Mouse (Mus musculus) limb, embryonic 11.5 days (tissue): ENCODE data around the gene Tuba3a. TPM values are rescaled to one million over a fixed set of nuclear protein-coding genes. Genes with fewer than 3 reads are reported as not detected.

ENCODE experiments used
- ATAC-seq: fragments of 200-750 bp; cut with Nextera tagmentation; 2 replicates; pipeline ENCODE4 v1.8.0; 2017; ENCODE audit warnings: low read depth; ENCODE audit not compliant: insufficient number of reproducible peaks, low FRiP score, low TSS enrichment
- DNase-seq: peaks from one replicate; pipeline ENCODE4 v3.0.0-alpha.2; 2015; ENCODE audit warnings: low spot score
- H3K27ac ChIP-seq: fragments of 300-500 bp; sonication (generic); replicated peaks from 2 replicates; pipeline ENCODE4 v1.5.1; 2014; ENCODE audit warnings: low read depth, mild to moderate bottlenecking, low read length
- H3K27me3 ChIP-seq: fragments of 300-500 bp; sonication (generic); 2 replicates; pipeline ENCODE4 v1.6.1; 2014; ENCODE audit warnings: mild to moderate bottlenecking, low read length, mixed read lengths; ENCODE audit not compliant: control insufficient read depth, insufficient read depth
- H3K36me3 ChIP-seq: fragments of 300-500 bp; sonication (generic); 2 replicates; pipeline ENCODE4 v1.6.1; 2014; ENCODE audit warnings: mild to moderate bottlenecking, low read length, moderate library complexity, mixed read lengths; ENCODE audit not compliant: control insufficient read depth, insufficient read depth
- H3K4me1 ChIP-seq: fragments of 300-500 bp; sonication (generic); 2 replicates; pipeline ENCODE4 v1.6.1; 2014; ENCODE audit warnings: low read length, mixed read lengths; ENCODE audit not compliant: control insufficient read depth, insufficient read depth
- H3K4me2 ChIP-seq: fragments of 300-500 bp; sonication (generic); 2 replicates; pipeline ENCODE4 v1.6.1; 2014; ENCODE audit warnings: low read depth, mild to moderate bottlenecking, moderate library complexity; ENCODE audit not compliant: severe bottlenecking
- H3K4me3 ChIP-seq: fragments of 300-500 bp; sonication (generic); 2 replicates; pipeline ENCODE4 v1.5.1; 2014; ENCODE audit warnings: low read depth, low read length
- H3K9ac ChIP-seq: fragments of 300-500 bp; sonication (generic); 2 replicates; pipeline ENCODE4 v1.6.1; 2014; ENCODE audit warnings: mild to moderate bottlenecking, low read length
- H3K9me3 ChIP-seq: fragments of 300-500 bp; sonication (generic); 2 replicates; pipeline ENCODE4 v1.6.1; 2016; ENCODE audit warnings: low read length; ENCODE audit not compliant: control insufficient read depth
- WGBS: fragments of 180-500 bp; shearing (Covaris S2); extraction: QIAGEN DNeasy Blood & Tissue Kit; methylation state at CpG from one replicate; pipeline ENCODE4 v1.1.7; 2014; 5-methylcytosine and 5-hydroxymethylcytosine counted together
- polyA plus RNA-seq: library from polyadenylated mRNA; unstranded; fragments of >200 nt; fragmentation: Nextera tagmentation; extraction: Ambion mirVana; gene quantifications from 2 replicates; pipeline ENCODE4 v1.2.1, GENCODE M21; 2014

Gene Tuba3a
- polyA plus RNA-seq, 1 experiment from 2014 or later = 0.35 TPM

DNA sequence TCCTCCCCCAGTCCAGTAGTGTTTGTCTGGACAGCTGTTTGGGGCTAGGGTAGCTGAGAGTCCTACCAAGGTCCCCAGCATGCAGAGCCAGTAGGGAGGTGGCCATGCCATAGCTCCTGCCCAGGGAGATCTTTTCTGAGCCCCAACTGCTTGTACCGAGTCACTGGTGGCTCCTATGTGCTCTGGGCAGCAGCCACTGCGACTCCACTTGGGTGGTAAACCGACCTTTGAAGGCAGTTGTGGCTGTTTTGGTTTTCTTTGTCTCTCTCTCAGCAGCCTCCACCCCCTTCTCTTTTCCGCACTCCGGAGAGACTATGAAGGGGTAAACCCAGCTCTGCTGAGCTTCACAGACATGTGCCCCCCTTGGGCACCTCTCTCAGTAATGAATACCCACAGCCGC, 49.1 kb downstream of the Tuba3a start, which contains the start of gene Cd27:
Gene Cd27 (minus strand): TSS at position 229 of the 400 bp plus-strand sequence.
- Histone ChIP-seq H3K9me3 (no peaks in the 10 kb centered on the region), H3K27ac (no peak within 1 kb of the TSS), H3K27me3 (no peaks in the 10 kb centered on the region), H3K4me1 (peaks cover 6% of the 10 kb centered on the region), H3K4me3 (no peak within 1 kb of the TSS), H3K36me3 (no peaks in the 10 kb centered on the region), H3K4me2 (no peak within 1 kb of the TSS), H3K9ac (no peak within 1 kb of the TSS)
- DNase-seq = no peak
- ATAC-seq = no peak
- 55% methylated on average over 6 of the region's 6 CpGs for WGBS

- Histone ChIP-seq H3K27me3 (no peaks in the 10 kb centered on the region), H3K9me3 (no peaks in the 10 kb centered on the region), H3K36me3 (no peaks in the 10 kb centered on the region), H3K4me2 (no peak overlapping the region), H3K4me1 (peaks cover 9% of the 10 kb centered on the region), H3K27ac (no peak overlapping the region), H3K4me3 (no peak overlapping the region), H3K9ac (no peak overlapping the region)
- DNase-seq (no peak), ATAC-seq (no peak)
- WGBS = 87% methylated on average over 6 of the region's 6 CpGs
Measured at GRCm38 (mm10) chr6:125236341-125236740, 49.5 kb downstream of the Tuba3a start.

GRCm38 (mm10) chr6:125234520-125234828, 51.4 kb downstream of the Tuba3a start:
- ATAC-seq (no peak), DNase-seq (no peak)
- Histone ChIP-seq H3K4me1 (peaks cover 12% of the 10 kb centered on the region), H3K36me3 (no peaks in the 10 kb centered on the region), H3K4me2 (no peak overlapping the region), H3K27me3 (no peaks in the 10 kb centered on the region), H3K4me3 (no peak overlapping the region), H3K9me3 (no peaks in the 10 kb centered on the region), H3K27ac (no peak overlapping the region), H3K9ac (no peak overlapping the region)
- 77% methylated on average over 5 of the region's 5 CpGs for WGBS

DNA sequence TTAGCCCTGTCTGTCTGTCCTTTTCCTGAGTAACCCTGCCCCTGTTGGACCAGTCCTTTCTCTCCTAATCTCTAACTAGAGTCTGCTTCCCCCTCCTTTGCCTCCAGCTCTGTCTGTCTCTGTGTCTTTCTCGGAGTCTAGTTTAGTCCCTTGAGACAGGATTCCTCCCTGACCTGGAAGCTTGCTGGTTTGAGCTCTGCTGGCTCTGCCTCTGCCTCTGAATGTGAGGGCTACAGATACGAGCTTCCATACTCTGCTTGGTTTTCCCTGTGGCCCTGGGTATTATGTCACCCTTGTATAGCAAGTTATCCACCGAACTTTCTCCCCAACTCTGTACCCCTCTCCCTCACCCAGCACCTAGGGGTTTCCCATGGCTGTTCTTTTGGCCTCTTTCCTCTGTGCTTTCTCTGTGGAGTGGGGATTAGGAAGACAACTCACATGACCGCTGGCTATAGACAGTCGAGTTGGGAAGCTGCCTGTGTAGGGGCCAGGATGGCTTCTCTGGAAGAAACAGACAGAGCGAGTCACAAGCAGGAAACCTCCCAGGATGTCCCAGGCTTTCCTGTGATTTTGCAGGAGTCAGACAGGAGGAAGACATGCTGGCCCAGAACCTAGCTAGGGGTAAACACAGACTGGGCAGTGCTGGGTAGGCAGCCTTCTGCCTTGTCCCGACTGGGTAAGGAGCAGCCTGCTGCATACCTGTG, 51.9 kb downstream of the Tuba3a start:
- DNase-seq = no peak
- H3K4me1 ChIP-seq = peaks cover 12% of the 10 kb centered on the region
- 70% methylated on average over 7 of the region's 7 CpGs for WGBS

GRCm38 (mm10) chr6:125232516-125232915, 53.3 kb downstream of the Tuba3a start:
- no peak overlapping the region for H3K27ac ChIP-seq
- no peaks in the 10 kb centered on the region for H3K9me3 ChIP-seq
- WGBS = 72% methylated on average over 6 of the region's 6 CpGs
- H3K4me1 ChIP-seq = peaks cover 12% of the 10 kb centered on the region
- no peaks in the 10 kb centered on the region for H3K27me3 ChIP-seq
- H3K36me3 ChIP-seq = no peaks in the 10 kb centered on the region
- ATAC-seq (no peak), DNase-seq (no peak)
- no peak overlapping the region for H3K4me3 ChIP-seq
- H3K9ac ChIP-seq = no peak overlapping the region
- no peak overlapping the region for H3K4me2 ChIP-seq

More for the DNA sequence above, 51.9 kb downstream of the Tuba3a start:
- no peak overlapping the region for H3K4me2 ChIP-seq
- no peak overlapping the region for H3K27ac ChIP-seq
- no peaks in the 10 kb centered on the region for H3K27me3 ChIP-seq
- H3K36me3 ChIP-seq = no peaks in the 10 kb centered on the region
- ATAC-seq = no peak
- H3K9me3 ChIP-seq = no peaks in the 10 kb centered on the region
- H3K9ac ChIP-seq = no peak overlapping the region
- H3K4me3 ChIP-seq = no peak overlapping the region

GRCm38 (mm10) chr6:125232045-125232437, 53.8 kb downstream of the Tuba3a start:
- peak overlapping the region; percentile 70 for H3K9ac ChIP-seq
- DNase-seq (no peak), ATAC-seq (no peak)
- H3K27ac ChIP-seq = no peak overlapping the region
- peak overlapping the region; percentile 86 for H3K4me2 ChIP-seq
- 47% methylated on average over 4 of the region's 4 CpGs for WGBS
- H3K4me1 ChIP-seq = peaks cover 12% of the 10 kb centered on the region
- H3K4me3 ChIP-seq = peak overlapping the region; percentile 37
- H3K36me3 ChIP-seq = no peaks in the 10 kb centered on the region
- H3K9me3 ChIP-seq = no peaks in the 10 kb centered on the region
- no peaks in the 10 kb centered on the region for H3K27me3 ChIP-seq

DNA sequence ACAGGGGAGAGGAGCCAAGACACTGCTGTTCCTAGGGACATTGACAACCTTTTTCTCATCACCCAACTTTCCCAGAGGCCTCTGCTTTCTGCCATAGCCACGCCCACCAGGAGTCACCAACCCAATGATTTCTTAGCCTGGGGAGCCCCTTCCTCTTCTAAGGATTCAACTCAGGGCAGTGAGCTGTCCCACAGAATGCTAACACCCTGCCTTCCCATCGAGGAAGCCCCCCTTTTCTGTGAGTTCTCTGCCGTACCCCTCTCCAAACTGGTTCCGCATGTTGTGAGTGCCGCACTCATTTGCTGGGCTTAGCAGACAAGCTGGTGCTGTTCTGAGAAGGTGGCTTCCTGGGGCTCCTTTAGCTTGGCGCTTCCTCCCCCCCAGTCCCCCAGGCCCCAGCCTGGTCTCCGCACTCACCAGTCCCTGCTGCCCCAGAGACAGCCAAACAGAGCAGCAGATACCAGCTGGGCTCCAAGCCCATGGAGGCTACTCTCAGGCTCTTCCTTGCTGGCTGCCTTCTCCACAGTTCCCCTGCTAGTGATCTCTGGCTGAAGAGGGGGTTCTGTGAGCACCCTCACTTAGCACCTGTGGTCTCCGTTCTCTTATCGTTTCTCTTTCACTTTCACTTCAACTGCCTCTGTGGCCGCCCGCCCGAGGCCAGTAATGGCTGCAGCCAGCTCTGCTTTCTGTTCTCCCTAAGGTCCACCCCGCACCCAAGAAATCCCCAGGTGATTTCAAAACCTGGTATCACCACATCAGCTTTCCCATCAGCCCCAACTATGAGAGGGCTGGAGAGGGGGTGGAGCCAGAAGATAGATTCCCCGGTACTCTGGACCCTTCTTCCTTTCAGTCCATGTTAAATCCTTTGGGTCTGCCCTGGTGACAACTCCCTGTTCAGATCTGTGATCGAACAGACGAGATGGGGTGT, 54.5 kb downstream of the Tuba3a start, which contains the start of gene Tapbpl:
Gene Tapbpl (minus strand): TSS at position 744 of the 928 bp plus-strand sequence.
- DNase-seq (peak; percentile 52), ATAC-seq (peak; percentile 32; the same call in 1 of the 2 replicates)
- H3K36me3 ChIP-seq = no peaks in the 10 kb centered on the region
- H3K27ac ChIP-seq = no peak within 1 kb of the TSS
- no peaks in the 10 kb centered on the region for H3K27me3 ChIP-seq
- peaks cover 12% of the 10 kb centered on the region for H3K4me1 ChIP-seq
- WGBS = 6% methylated on average over 16 of the region's 16 CpGs
- peak within 1 kb of the TSS; percentile 37 for H3K4me3 ChIP-seq
- peak within 1 kb of the TSS; percentile 86 for H3K4me2 ChIP-seq
- H3K9me3 ChIP-seq = no peaks in the 10 kb centered on the region
- H3K9ac ChIP-seq = peak within 1 kb of the TSS; percentile 70

- ATAC-seq = no peak
- no peak overlapping the region for H3K4me2 ChIP-seq
- WGBS = 65% methylated on average over 9 of the region's 9 CpGs
- H3K9ac ChIP-seq = no peak overlapping the region
- H3K27ac ChIP-seq = no peak overlapping the region
- H3K36me3 ChIP-seq = no peaks in the 10 kb centered on the region
- no peaks in the 10 kb centered on the region for H3K9me3 ChIP-seq
- H3K4me1 ChIP-seq = peaks cover 12% of the 10 kb centered on the region
- no peak for DNase-seq
- no peak overlapping the region for H3K4me3 ChIP-seq
- no peaks in the 10 kb centered on the region for H3K27me3 ChIP-seq
Measured at GRCm38 (mm10) chr6:125230571-125230970, 55.3 kb downstream of the Tuba3a start.
